26 mouse cellular contexts compared by ENCODE assay signal in the genomic region with DNA sequence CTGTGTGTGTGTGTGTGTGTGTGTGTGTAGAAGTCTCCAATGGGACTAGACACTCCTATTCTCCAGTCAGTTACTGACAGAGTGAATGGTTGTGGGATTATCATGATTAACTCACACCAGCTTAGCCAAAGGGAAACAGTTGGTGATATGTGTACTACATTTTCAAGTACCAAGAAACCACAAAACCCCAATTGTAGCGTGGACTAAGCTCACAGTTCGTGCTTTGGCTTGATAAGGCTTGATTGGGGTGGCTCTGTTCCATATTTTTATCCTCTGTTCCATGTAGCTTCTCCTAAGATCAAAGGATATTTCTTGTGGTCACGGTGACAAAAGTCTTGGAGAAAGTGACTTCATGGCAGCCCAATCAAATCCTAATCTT. TPM values are rescaled to one million over a fixed set of nuclear protein-coding genes. Genes with fewer than 3 reads are reported as not detected.
DNase-seq lines count a peak whose midpoint lies in the region; ATAC-seq and TF ChIP-seq lines count a peak whose summit lies in the region.
"Had no signal": no experiment of that assay in that cellular context is flagged by ENCODE, and none has a peak within 500 bp of the region (broad histone marks: within the 10 kb centered on the region; RNA-seq: fewer than 3 reads in every experiment).

No protein-coding gene starts in this region.

- H3K27ac ChIP-seq in hindbrain, embryonic 10.5 days, result peak overlapping the region; percentile 56; the same call in 1 of the 2 replicates
- no peak overlapping the region for H3K27ac ChIP-seq in hindbrain, postnatal 0 days
- H3K27ac ChIP-seq in midbrain, embryonic 12.5 days (replicated peaks), result no peak overlapping the region
- no peak overlapping the region for H3K27ac ChIP-seq in midbrain, embryonic 14.5 days (replicated peaks; ENCODE audit: low read depth, low read length)
- H3K27ac ChIP-seq in gastrocnemius, adult 2 months, result no peak overlapping the region
- H3K27ac ChIP-seq: embryonic facial prominence, embryonic 13.5 days; heart, embryonic 15.5 days; hindbrain, embryonic 13.5 days; kidney, embryonic 15.5 days; left cerebral cortex, adult 2 months; limb, embryonic 12.5 days; neural tube, embryonic 15.5 days had no signal

- no peak for TF ChIP-seq CTCF in hindbrain, postnatal 0 days (IDR thresholded peaks at IDR 0.05; ENCODE audit: low read depth)
- TF ChIP-seq CTCF in gastrocnemius, adult 2 months (IDR thresholded peaks at IDR 0.05), result no peak

- no peak overlapping the region for H3K9ac ChIP-seq in hindbrain, postnatal 0 days (replicated peaks; ENCODE audit: low read length)
- H3K9ac ChIP-seq in midbrain, embryonic 12.5 days (replicated peaks), result no peak overlapping the region
- no peak overlapping the region for H3K9ac ChIP-seq in midbrain, embryonic 14.5 days (replicated peaks; ENCODE audit: low read length)
- H3K9ac ChIP-seq: embryonic facial prominence, embryonic 13.5 days; forebrain, postnatal 0 days; heart, embryonic 15.5 days; hindbrain, embryonic 13.5 days; kidney, embryonic 15.5 days; limb, embryonic 12.5 days; liver, postnatal 0 days; neural tube, embryonic 15.5 days had no signal

- 85% methylated on average over 3 of the region's 3 CpGs for WGBS in hindbrain, embryonic 10.5 days
- whole genome bisulfite sequencing in hindbrain, postnatal 0 days, result 78% methylated on average over 3 of the region's 3 CpGs
- 53% methylated on average over 3 of the region's 3 CpGs for WGBS in midbrain, embryonic 12.5 days
- 45% methylated on average over 3 of the region's 3 CpGs for WGBS in midbrain, embryonic 14.5 days

- ATAC-seq in hindbrain, postnatal 0 days, result no peak
- ATAC-seq in midbrain, embryonic 12.5 days (ENCODE audit: low FRiP score, low read depth), result 0 out of 2 replicates have a peak, but pooled peaks have one; percentile 12
- ATAC-seq in midbrain, embryonic 14.5 days (ENCODE audit: low FRiP score, low TSS enrichment), result no peak
- ATAC-seq in hematopoietic stem cell, adult 5-6 weeks (replicated peaks in 1 of 2; ENCODE audit: insufficient read depth in 1 of 2, low FRiP score in 2 of 2, low TSS enrichment in 1 of 2, low read depth in 1 of 2, poor library complexity in 2 of 2, severe bottlenecking in 2 of 2), result peak; percentile 46 to 60
- ATAC-seq: forebrain, postnatal 0 days; liver, postnatal 0 days had no signal

- peaks cover 3% of the 10 kb centered on the region; the same call in 1 of the 2 replicates for H3K9me3 ChIP-seq in hindbrain, embryonic 10.5 days
- no peaks in the 10 kb centered on the region for H3K9me3 ChIP-seq in hindbrain, postnatal 0 days (ENCODE audit: low read length)
- H3K9me3 ChIP-seq in midbrain, embryonic 12.5 days, result no peaks in the 10 kb centered on the region
- H3K9me3 ChIP-seq in midbrain, embryonic 14.5 days (ENCODE audit: control insufficient read depth, low read length), result no peaks in the 10 kb centered on the region
- H3K9me3 ChIP-seq: embryonic facial prominence, embryonic 13.5 days; heart, embryonic 15.5 days; hindbrain, embryonic 13.5 days; kidney, embryonic 15.5 days; neural tube, embryonic 15.5 days had no signal

- H3K4me3 ChIP-seq in hindbrain, embryonic 10.5 days, result no peak overlapping the region
- H3K4me3 ChIP-seq in hindbrain, postnatal 0 days (ENCODE audit: low read length), result no peak overlapping the region
- H3K4me3 ChIP-seq in midbrain, embryonic 12.5 days, result no peak overlapping the region
- no peak overlapping the region for H3K4me3 ChIP-seq in midbrain, embryonic 14.5 days (replicated peaks; ENCODE audit: low read depth, low read length)
- H3K4me3 ChIP-seq in gastrocnemius, adult 2 months, result no peak overlapping the region
- H3K4me3 ChIP-seq: embryonic facial prominence, embryonic 13.5 days; heart, embryonic 15.5 days; hindbrain, embryonic 13.5 days; kidney, embryonic 15.5 days; left cerebral cortex, adult 2 months; limb, embryonic 12.5 days; neural tube, embryonic 15.5 days had no signal

- H3K4me2 ChIP-seq in hindbrain, postnatal 0 days (ENCODE audit: low read depth, low read length), result no peak overlapping the region
- no peak overlapping the region for H3K4me2 ChIP-seq in midbrain, embryonic 12.5 days (replicated peaks)
- no peak overlapping the region for H3K4me2 ChIP-seq in midbrain, embryonic 14.5 days (ENCODE audit: low read length)
- H3K4me2 ChIP-seq: embryonic facial prominence, embryonic 13.5 days; heart, embryonic 15.5 days; hindbrain, embryonic 13.5 days; kidney, embryonic 15.5 days; limb, embryonic 12.5 days; liver, embryonic 11.5 days; neural tube, embryonic 15.5 days had no signal

- H3K36me3 ChIP-seq in hindbrain, embryonic 10.5 days, result no peaks in the 10 kb centered on the region
- no peaks in the 10 kb centered on the region for H3K36me3 ChIP-seq in hindbrain, postnatal 0 days (ENCODE audit: insufficient read depth, low read length)
- H3K36me3 ChIP-seq in midbrain, embryonic 12.5 days, result no peaks in the 10 kb centered on the region
- no peaks in the 10 kb centered on the region for H3K36me3 ChIP-seq in midbrain, embryonic 14.5 days (ENCODE audit: control insufficient read depth, insufficient read depth, low read length)
- H3K36me3 ChIP-seq: embryonic facial prominence, embryonic 13.5 days; heart, embryonic 15.5 days; hindbrain, embryonic 13.5 days; kidney, embryonic 15.5 days; limb, embryonic 12.5 days; neural tube, embryonic 15.5 days had no signal

- no peaks in the 10 kb centered on the region for H3K27me3 ChIP-seq in hindbrain, embryonic 10.5 days (ENCODE audit: insufficient read depth, poor library complexity, severe bottlenecking)
- no peaks in the 10 kb centered on the region for H3K27me3 ChIP-seq in hindbrain, postnatal 0 days (ENCODE audit: insufficient read depth, low read length)
- H3K27me3 ChIP-seq in midbrain, embryonic 12.5 days, result no peaks in the 10 kb centered on the region
- H3K27me3 ChIP-seq in midbrain, embryonic 14.5 days (ENCODE audit: control insufficient read depth, insufficient read depth, low read length), result no peaks in the 10 kb centered on the region
- H3K27me3 ChIP-seq: embryonic facial prominence, embryonic 13.5 days; heart, embryonic 15.5 days; hindbrain, embryonic 13.5 days; kidney, embryonic 15.5 days; limb, embryonic 12.5 days; neural tube, embryonic 15.5 days had no signal

- H3K4me1 ChIP-seq in hindbrain, embryonic 10.5 days (replicated peaks), result peaks cover 10% of the 10 kb centered on the region
- no peaks in the 10 kb centered on the region for H3K4me1 ChIP-seq in hindbrain, postnatal 0 days (ENCODE audit: insufficient read depth, low read length)
- peaks cover 8% of the 10 kb centered on the region; the same call in 1 of the 2 replicates for H3K4me1 ChIP-seq in midbrain, embryonic 12.5 days
- H3K4me1 ChIP-seq in midbrain, embryonic 14.5 days (ENCODE audit: control insufficient read depth, insufficient read depth, low read length), result no peaks in the 10 kb centered on the region
- H3K4me1 ChIP-seq: embryonic facial prominence, embryonic 13.5 days; heart, embryonic 15.5 days; kidney, embryonic 15.5 days; neural tube, embryonic 15.5 days had no signal

- intact Hi-C loops in gastrocnemius, adult 2 months (cut with DNase I), result no loop called here

- DNase-seq in hindbrain, embryonic 10.5 days (ENCODE audit: low spot score), result no peak
- DNase-seq in hindbrain, postnatal 0 days (ENCODE audit: low spot score), result no peak
- DNase-seq in midbrain, embryonic 14.5 days, result no peak
- DNase-seq in B cell, adult 2 months, result no peak
- no peak for DNase-seq in gastrocnemius, adult 2 months
- DNase-seq: adrenal gland, postnatal 14 days; cerebellum, adult 11 months; cerebellum, adult 9-11 months; forebrain, postnatal 0 days; gastrocnemius, postnatal 10 days; kidney, adult 18-20 months; kidney, postnatal 25 days; liver, postnatal 0 days; lung, postnatal 36 days; right cerebral cortex, postnatal 25 days; thymus, postnatal 25 days had no signal

RNA-seq across cellular contexts. Expression of gene Tab2, which starts 51.9 kb away (rescaled TPM):
- 12.1 and 16.7 TPM in 2 replicates for polyA plus RNA-seq in hindbrain, embryonic 10.5 days (2016; fragmentation: Nextera tagmentation; extraction: Ambion mirVana)
- total RNA-seq in hindbrain, postnatal 0 days (2014; rRNA removed), result 54.3 and 64.3 TPM in 2 replicates
- 11.4 and 12.0 TPM in 2 replicates for polyA plus RNA-seq in hindbrain, postnatal 0 days (2015; fragmentation: Nextera tagmentation; extraction: Ambion mirVana)
- polyA plus RNA-seq in midbrain, embryonic 12.5 days (2016; fragmentation: Nextera tagmentation; extraction: Ambion mirVana), result 20.2 and 21.5 TPM in 2 replicates
- polyA plus RNA-seq in midbrain, embryonic 14.5 days (2014; fragmentation: Nextera tagmentation; extraction: Ambion mirVana), result 20.7 and 20.9 TPM in 2 replicates
- total RNA-seq in hematopoietic stem cell, adult 5-6 weeks (2017), result 99.1 and 121 TPM in 2 replicates
- total RNA-seq in gastrocnemius, adult 2 months (2021), result 100 to 1,000 TPM in 1 of 2 experiments, 10 to 100 TPM in 1; 96.2 to 100 TPM

Comparison
In these comparisons a context has a peak if more than half of its experiments do, and no peak if none do; other contexts are left out.
1. ATAC-seq: peak in midbrain, embryonic 12.5 days (single experiment) and hematopoietic stem cell, adult 5-6 weeks (2 of 2); none in hindbrain, postnatal 0 days (single experiment) and midbrain, embryonic 14.5 days (single experiment).